Mouse (Mus musculus): Measurements from ENCODE around the gene Large2.

The Large2 gene

GRCm38 (mm10) chr2:92390206-92390930 is 15.7 kb upstream of the Large2 start:
- DNase-seq (ENCODE audit: low spot score): no peak

GRCm38 (mm10) chr2:92389645-92390044 is 15.0 kb upstream of the Large2 start:
- DNase-seq (ENCODE audit: low spot score): no peak

GRCm38 (mm10) chr2:92388891-92389641 is 14.4 kb upstream of the Large2 start:
- peak; percentile 74 for DNase-seq (ENCODE audit: low spot score)

GRCm38 (mm10) chr2:92388081-92388517 is 13.4 kb upstream of the Large2 start:
- DNase-seq (ENCODE audit: low spot score): no peak

GRCm38 (mm10) chr2:92387646-92388045 is 13.0 kb upstream of the Large2 start:
- DNase-seq (ENCODE audit: low spot score): no peak

GRCm38 (mm10) chr2:92386821-92387570 is 12.3 kb upstream of the Large2 start:
- no peak for DNase-seq (ENCODE audit: low spot score)

- DNase-seq (ENCODE audit: low spot score): no peak
Observed at GRCm38 (mm10) chr2:92385113-92386051, 10.7 kb upstream of the Large2 start.

- DNase-seq (ENCODE audit: low spot score): no peak
Observed at GRCm38 (mm10) chr2:92384101-92384500, 9.4 kb upstream of the Large2 start.

- DNase-seq (ENCODE audit: low spot score): no peak
Observed at GRCm38 (mm10) chr2:92382759-92383158, 8.1 kb upstream of the Large2 start.

- DNase-seq (ENCODE audit: low spot score): no peak
Observed at GRCm38 (mm10) chr2:92381901-92382588, 7.4 kb upstream of the Large2 start, which contains the start of gene 1700029I15Rik. Gene 1700029I15Rik, plus strand, starts transcription at chr2:92382538.

GRCm38 (mm10) chr2:92381161-92381560 is 6.5 kb upstream of the Large2 start:
- DNase-seq (ENCODE audit: low spot score): no peak

GRCm38 (mm10) chr2:92380495-92381050 is 5.9 kb upstream of the Large2 start:
- DNase-seq (ENCODE audit: low spot score): no peak

- no peak for DNase-seq (ENCODE audit: low spot score)
Observed at GRCm38 (mm10) chr2:92379783-92380494, 5.3 kb upstream of the Large2 start.

GRCm38 (mm10) chr2:92377320-92377719 is 2.7 kb upstream of the Large2 start:
- DNase-seq (ENCODE audit: low spot score): no peak

GRCm38 (mm10) chr2:92376300-92376699 is 1.6 kb upstream of the Large2 start:
- DNase-seq (ENCODE audit: low spot score): no peak

- no peak for DNase-seq (ENCODE audit: low spot score)
Observed at GRCm38 (mm10) chr2:92375788-92376187, 1.1 kb upstream of the Large2 start.

- peak; percentile 89 for DNase-seq (ENCODE audit: low spot score)
Observed at GRCm38 (mm10) chr2:92375099-92375623, 492 bp upstream of the Large2 start.

- DNase-seq (ENCODE audit: low spot score): no peak
Observed at GRCm38 (mm10) chr2:92373437-92373813, 1.2 kb downstream of the Large2 start.

- DNase-seq (ENCODE audit: low spot score): peak; percentile 33
Observed at GRCm38 (mm10) chr2:92372767-92373436, 1.8 kb downstream of the Large2 start.
